Mouse (Mus musculus) embryonic fibroblast, embryonic 13.5 days (primary cell): ENCODE results near the gene Cntnap2.

Experiments used
- CTCF ChIP-seq: IDR thresholded peaks from 2 replicates; pipeline ENCODE4 v1.5.1; 2011; ENCODE audit warnings: mild to moderate bottlenecking, control low read depth, low read length, moderate library complexity, borderline replicate concordance; ENCODE audit not compliant: insufficient read depth
- POLR2A ChIP-seq: IDR thresholded peaks from 2 replicates; pipeline ENCODE4 v1.6.1; 2011; ENCODE audit warnings: low read depth, mild to moderate bottlenecking, control low read depth, low read length, moderate library complexity

DNA sequence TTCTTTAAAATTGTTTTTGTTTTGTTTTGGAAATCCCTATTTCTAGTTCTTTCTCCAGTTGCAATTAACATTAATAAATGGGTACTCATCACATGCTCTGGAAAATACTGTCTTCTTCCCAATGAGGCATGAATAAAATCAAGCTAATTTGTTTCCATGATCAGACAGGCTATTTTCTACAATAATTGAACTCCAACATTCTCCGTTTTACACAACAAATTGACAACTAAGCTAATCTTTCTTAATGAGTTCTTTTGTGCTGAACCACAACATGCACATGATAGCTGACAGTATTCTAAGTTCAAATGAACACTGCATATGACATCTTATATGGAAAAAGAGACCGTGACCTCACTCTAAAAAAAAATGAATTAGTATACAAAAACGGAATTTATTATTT is 173.4 kb downstream of the Cntnap2 start:
- TF ChIP-seq CTCF, result no peak
- TF ChIP-seq POLR2A, result no peak
